Mouse (Mus musculus): ENCODE data around the gene Dnaaf5. TPM values are rescaled to one million over a fixed set of nuclear protein-coding genes. Genes with fewer than 3 reads are reported as not detected.
A peak's percentile ranks its signal among the peaks of the same experiment; 100 is the strongest.

Dnaaf5 gene
- polyA plus RNA-seq (2012; rRNA removed), result 15.9 and 27.4 TPM in 2 replicates

DNA sequence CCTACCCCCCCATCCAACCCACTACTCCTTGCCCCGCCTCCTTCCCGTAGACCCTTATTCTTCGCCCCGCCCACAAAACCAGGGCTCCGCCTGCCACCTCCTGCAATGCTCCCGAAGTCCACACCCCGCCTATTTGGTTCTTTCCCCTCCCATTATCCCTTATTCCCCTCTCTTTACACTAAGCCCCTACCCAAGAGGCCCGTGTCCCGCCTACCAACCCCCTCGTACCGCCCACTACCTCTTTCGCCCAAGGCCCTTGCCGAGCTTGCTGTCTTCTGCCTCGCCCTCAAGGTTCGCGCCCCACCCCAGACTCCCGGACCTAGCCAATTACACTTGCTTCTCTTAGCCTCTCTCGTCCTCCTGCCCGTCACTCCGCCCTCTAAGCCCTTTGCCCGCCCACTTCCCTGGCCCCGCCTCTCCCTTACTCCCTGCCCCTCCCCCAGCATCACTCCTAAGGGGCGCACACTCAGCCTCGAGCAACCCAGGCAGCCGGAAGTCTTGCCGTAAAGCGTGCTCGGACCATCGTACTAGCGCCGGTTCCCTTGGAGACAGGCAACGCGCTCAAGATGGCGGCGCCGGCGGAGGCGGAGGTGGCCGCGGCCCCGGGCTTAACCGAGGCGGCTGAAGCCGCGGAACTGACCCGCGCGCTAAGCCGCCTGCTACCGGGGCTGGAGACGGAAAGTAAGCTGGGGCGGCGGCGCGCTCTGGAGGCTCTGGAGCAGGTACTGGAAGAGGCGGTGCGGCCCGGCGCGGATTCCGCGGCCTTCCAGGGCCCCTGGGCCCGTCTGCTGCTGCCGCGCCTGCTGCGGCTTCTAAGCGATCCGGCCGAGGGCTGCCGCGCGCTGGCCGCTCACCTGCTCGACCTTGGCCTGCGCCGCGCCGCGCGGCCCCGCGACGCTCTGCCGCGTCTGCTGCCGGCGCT lies at the start of gene Dnaaf5, which contains the start of gene Prkar1b:
Gene Dnaaf5 (plus strand): TSS at position 543 of the 922 bp plus-strand sequence.
Gene Prkar1b (minus strand): TSS at position 321 of the 922 bp plus-strand sequence.
- Histone ChIP-seq H3K36me3 (ENCODE audit: control insufficient read depth, insufficient read depth, low read length) (peaks cover 7% of the 10 kb centered on the region), H3K27ac (ENCODE audit: insufficient read depth, low read length) (peak within 1 kb of the TSS; percentile 83), H3K4me1 (ENCODE audit: control insufficient read depth, insufficient read depth, insufficient read length) (peaks cover 6% of the 10 kb centered on the region), H3K4me3 (ENCODE audit: extremely low read depth, insufficient read depth, insufficient read length) (peak within 1 kb of the TSS; percentile 71), H3K27me3 (ENCODE audit: control insufficient read depth, insufficient read depth, low read length) (no peaks in the 10 kb centered on the region)
- TF ChIP-seq POLR2A (IDR thresholded peaks at IDR 0.05; ENCODE audit: low read depth, low read length) (no peak), CTCF (IDR thresholded peaks at IDR 0.05; ENCODE audit: extremely low read depth, insufficient read depth, insufficient read length, insufficient replicate concordance) (no peak)
- under 1% methylated on average over 87 of the region's 87 CpGs for WGBS
- DNase-seq (ENCODE audit: low read depth in 1 of 2, low spot score in 2 of 2), result peak; percentile 96 to 98

DNA sequence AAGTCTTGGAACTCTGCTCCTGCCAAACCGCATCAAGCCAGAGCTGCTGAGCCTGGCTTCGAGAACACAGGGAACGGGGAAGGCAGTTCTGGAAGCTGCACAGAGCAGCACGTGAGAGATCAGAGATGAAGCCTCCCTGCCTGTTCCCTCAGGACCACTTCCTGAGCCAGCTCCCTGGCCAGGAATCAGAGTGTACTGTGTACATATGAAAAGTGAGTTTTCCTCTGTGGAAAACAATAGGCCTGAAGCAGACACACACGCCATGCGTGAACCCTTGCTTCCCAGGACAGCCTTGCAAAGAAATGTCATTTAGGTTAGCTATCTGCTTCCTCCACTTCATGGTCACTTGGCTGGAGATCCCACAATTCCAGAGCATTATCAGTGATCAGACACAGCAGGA lies 48.2 kb upstream of the Dnaaf5 start:
- TF ChIP-seq POLR2A (IDR thresholded peaks at IDR 0.05; ENCODE audit: low read depth, low read length) (no peak), CTCF (IDR thresholded peaks at IDR 0.05; ENCODE audit: extremely low read depth, insufficient read depth, insufficient read length, insufficient replicate concordance) (no peak)
- DNase-seq (ENCODE audit: low read depth in 1 of 2, low spot score in 2 of 2), result no peak
- 90% methylated on average over 6 of the region's 6 CpGs for WGBS
- H3K27me3 ChIP-seq (ENCODE audit: control insufficient read depth, insufficient read depth, low read length), result no peaks in the 10 kb centered on the region
- no peak overlapping the region for H3K27ac ChIP-seq (ENCODE audit: insufficient read depth, low read length)
- H3K36me3 ChIP-seq (ENCODE audit: control insufficient read depth, insufficient read depth, low read length), result no peaks in the 10 kb centered on the region
- no peak overlapping the region for H3K4me3 ChIP-seq (ENCODE audit: extremely low read depth, insufficient read depth, insufficient read length)
- H3K4me1 ChIP-seq (ENCODE audit: control insufficient read depth, insufficient read depth, insufficient read length), result no peaks in the 10 kb centered on the region

DNA sequence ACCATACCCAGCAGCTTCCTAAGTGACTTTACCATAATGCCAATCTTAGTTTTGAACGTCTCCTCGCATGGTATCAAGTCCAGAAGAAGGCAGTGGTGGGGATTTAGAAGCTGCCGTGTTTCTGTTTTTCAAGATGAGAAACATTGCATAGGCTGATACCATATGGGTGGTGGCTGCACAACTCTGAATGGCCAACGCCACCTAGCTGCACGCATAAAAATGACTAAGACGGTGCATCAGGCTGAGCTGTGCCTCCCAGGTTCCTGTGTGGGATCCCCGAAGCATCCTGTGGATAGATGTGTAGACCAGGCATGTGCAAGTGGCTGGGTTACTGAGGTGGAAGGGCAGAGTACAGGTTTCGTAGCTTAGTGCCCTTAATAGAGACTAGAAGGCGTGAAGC lies 42.2 kb upstream of the Dnaaf5 start:
- no peak for DNase-seq (ENCODE audit: low read depth in 1 of 2, low spot score in 2 of 2)
- TF ChIP-seq POLR2A (IDR thresholded peaks at IDR 0.05; ENCODE audit: low read depth, low read length), result no peak
- TF ChIP-seq CTCF (IDR thresholded peaks at IDR 0.05; ENCODE audit: extremely low read depth, insufficient read depth, insufficient read length, insufficient replicate concordance), result no peak
- 49% methylated on average over 9 of the region's 9 CpGs for WGBS
- H3K4me3 ChIP-seq (ENCODE audit: extremely low read depth, insufficient read depth, insufficient read length), result no peak overlapping the region
- no peaks in the 10 kb centered on the region for H3K36me3 ChIP-seq (ENCODE audit: control insufficient read depth, insufficient read depth, low read length)
- no peaks in the 10 kb centered on the region for H3K27me3 ChIP-seq (ENCODE audit: control insufficient read depth, insufficient read depth, low read length)
- H3K27ac ChIP-seq (ENCODE audit: insufficient read depth, low read length), result no peak overlapping the region
- no peaks in the 10 kb centered on the region; the same call in 1 of the 2 replicates for H3K4me1 ChIP-seq (ENCODE audit: control insufficient read depth, insufficient read depth, insufficient read length)

DNA sequence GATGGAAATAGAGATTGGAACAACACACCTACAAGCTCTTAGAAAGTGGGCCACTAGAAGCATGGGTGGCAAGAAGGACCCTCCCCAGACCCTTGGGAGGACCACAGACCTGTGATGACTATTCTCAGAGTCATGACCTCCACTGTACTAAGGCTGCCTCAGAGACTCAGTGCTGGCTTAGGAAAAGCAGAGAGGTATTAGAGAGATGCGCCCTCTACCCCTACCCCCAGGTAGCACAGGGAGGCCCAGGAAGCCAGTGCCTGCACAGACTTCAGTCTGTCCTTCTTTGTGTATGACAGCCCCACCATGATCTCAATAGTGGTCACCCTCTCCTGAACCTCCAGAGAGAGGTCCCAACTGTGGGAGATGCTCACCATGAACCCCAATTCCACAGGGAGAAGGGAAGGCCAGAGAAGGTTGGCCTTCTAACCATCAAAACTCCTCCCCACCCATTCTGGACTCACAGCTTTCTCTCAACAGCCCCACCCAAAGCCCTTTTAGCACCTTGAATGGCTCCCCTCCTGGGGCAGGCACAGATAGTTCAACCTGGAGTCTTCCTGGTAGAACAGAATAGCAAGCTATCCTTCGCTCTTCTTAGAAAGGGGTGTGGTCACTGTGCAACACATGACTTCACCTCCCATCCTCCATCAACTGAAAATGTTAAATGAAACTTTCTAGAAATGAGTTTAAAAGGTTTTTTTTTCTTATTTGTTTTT lies 39.7 kb upstream of the Dnaaf5 start:
- Histone ChIP-seq H3K4me1 (ENCODE audit: control insufficient read depth, insufficient read depth, insufficient read length) (no peaks in the 10 kb centered on the region; the same call in 1 of the 2 replicates), H3K27me3 (ENCODE audit: control insufficient read depth, insufficient read depth, low read length) (no peaks in the 10 kb centered on the region), H3K4me3 (ENCODE audit: extremely low read depth, insufficient read depth, insufficient read length) (no peak overlapping the region), H3K27ac (ENCODE audit: insufficient read depth, low read length) (no peak overlapping the region), H3K36me3 (ENCODE audit: control insufficient read depth, insufficient read depth, low read length) (no peaks in the 10 kb centered on the region)
- no peak for TF ChIP-seq CTCF (IDR thresholded peaks at IDR 0.05; ENCODE audit: extremely low read depth, insufficient read depth, insufficient read length, insufficient replicate concordance)
- no peak for TF ChIP-seq POLR2A (IDR thresholded peaks at IDR 0.05; ENCODE audit: low read depth, low read length)
- no peak for DNase-seq (ENCODE audit: low read depth in 1 of 2, low spot score in 2 of 2)
- 90% methylated on average over 2 of the region's 2 CpGs for WGBS

DNA sequence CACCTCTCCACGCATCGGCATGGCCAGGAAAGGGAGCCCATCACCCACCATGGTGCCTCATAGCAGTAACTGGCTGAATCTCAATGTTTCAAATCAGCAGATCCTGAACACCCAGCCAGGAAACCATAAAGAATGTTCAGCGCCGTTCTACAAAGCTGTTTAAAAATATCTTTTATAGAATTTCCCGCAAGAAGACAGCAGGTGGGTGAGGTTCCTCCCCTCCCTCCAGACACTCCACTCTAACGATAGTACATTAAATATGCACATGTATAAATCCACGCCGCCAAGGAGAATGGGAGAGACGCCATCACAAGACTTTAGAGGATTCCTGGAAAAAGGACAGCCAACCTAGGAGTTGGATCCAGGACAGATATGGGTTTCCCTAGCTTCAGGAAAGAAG lies 38.0 kb upstream of the Dnaaf5 start:
- no peaks in the 10 kb centered on the region; the same call in 1 of the 2 replicates for H3K4me1 ChIP-seq (ENCODE audit: control insufficient read depth, insufficient read depth, insufficient read length)
- no peak for DNase-seq (ENCODE audit: low read depth in 1 of 2, low spot score in 2 of 2)
- no peak overlapping the region for H3K4me3 ChIP-seq (ENCODE audit: extremely low read depth, insufficient read depth, insufficient read length)
- H3K27ac ChIP-seq (ENCODE audit: insufficient read depth, low read length), result no peak overlapping the region
- H3K36me3 ChIP-seq (ENCODE audit: control insufficient read depth, insufficient read depth, low read length), result no peaks in the 10 kb centered on the region
- no peak for TF ChIP-seq POLR2A (IDR thresholded peaks at IDR 0.05; ENCODE audit: low read depth, low read length)
- no peak for TF ChIP-seq CTCF (IDR thresholded peaks at IDR 0.05; ENCODE audit: extremely low read depth, insufficient read depth, insufficient read length, insufficient replicate concordance)
- 23% methylated on average over 9 of the region's 9 CpGs for WGBS
- no peaks in the 10 kb centered on the region for H3K27me3 ChIP-seq (ENCODE audit: control insufficient read depth, insufficient read depth, low read length)

DNA sequence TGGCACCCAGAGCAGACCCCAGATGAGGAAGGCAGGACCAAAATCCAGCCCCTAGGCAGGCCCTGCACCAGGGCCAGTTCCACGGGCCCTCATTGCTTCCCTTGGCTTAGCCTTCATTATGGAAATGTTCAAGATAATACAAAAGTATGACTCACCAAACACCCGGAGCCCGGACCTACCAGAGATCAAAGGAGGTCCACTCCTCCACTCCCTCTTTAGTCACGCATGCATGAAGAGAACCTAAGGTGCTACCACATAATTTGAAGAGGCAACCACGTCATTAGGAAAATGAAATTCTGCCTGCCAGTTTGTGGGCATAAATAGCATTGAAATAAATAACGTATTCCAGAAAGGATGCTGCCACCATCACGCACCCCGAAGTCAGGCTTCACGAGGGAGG lies 37.6 kb upstream of the Dnaaf5 start:
- TF ChIP-seq POLR2A (IDR thresholded peaks at IDR 0.05; ENCODE audit: low read depth, low read length) (no peak), CTCF (IDR thresholded peaks at IDR 0.05; ENCODE audit: extremely low read depth, insufficient read depth, insufficient read length, insufficient replicate concordance) (no peak)
- no peaks in the 10 kb centered on the region for H3K27me3 ChIP-seq (ENCODE audit: control insufficient read depth, insufficient read depth, low read length)
- 81% methylated on average over 9 of the region's 9 CpGs for WGBS
- H3K27ac ChIP-seq (ENCODE audit: insufficient read depth, low read length), result no peak overlapping the region
- H3K36me3 ChIP-seq (ENCODE audit: control insufficient read depth, insufficient read depth, low read length), result no peaks in the 10 kb centered on the region
- no peaks in the 10 kb centered on the region; the same call in 1 of the 2 replicates for H3K4me1 ChIP-seq (ENCODE audit: control insufficient read depth, insufficient read depth, insufficient read length)
- no peak for DNase-seq (ENCODE audit: low read depth in 1 of 2, low spot score in 2 of 2)
- no peak overlapping the region for H3K4me3 ChIP-seq (ENCODE audit: extremely low read depth, insufficient read depth, insufficient read length)
